Mouse (Mus musculus): ENCODE measurements around the gene Pde4c. TPM values are rescaled to one million over a fixed set of nuclear protein-coding genes. Genes with fewer than 3 reads are reported as not detected.

Pde4c gene
- total and polyA plus RNA-seq, 3 experiments = 0.65 to 3.0 TPM; not detected in 1

DNA sequence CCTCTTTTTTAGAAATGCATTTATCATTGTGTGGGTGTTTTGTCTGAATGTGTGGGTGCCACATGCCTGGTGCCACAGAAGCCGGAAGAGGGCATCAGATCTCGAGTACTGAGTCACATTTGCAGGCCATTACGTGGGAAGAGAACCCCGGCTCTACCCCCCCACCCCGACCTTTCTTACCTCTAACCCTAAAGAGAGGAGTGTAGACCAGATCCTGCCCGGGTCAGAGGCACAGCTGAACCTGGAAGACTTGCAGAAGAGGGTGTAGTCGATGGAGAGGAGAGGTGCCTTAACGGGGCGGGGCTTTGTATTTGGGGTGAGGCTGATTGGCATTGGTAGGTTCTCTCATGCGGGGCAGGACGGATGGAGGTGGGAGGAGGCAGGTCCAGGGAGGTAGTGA lies 21.3 kb downstream of the Pde4c start:
- Histone ChIP-seq H3K27ac (ENCODE audit: control insufficient read depth, low read depth, low read length) (no peak overlapping the region), H3K4me3 (ENCODE audit: control insufficient read depth in 1 of 2, insufficient read depth in 1 of 2, low read depth in 2 of 2, low read length in 2 of 2) (no peak overlapping the region), H3K79me2 (ENCODE audit: control insufficient read depth, insufficient read depth, low read length, poor library complexity) (no peaks in the 10 kb centered on the region), H3K9ac (ENCODE audit: control insufficient read depth, low read depth, low read length, poor library complexity, severe bottlenecking) (no peak overlapping the region), H3K27me3 (ENCODE audit: control insufficient read depth in 1 of 2, insufficient read depth in 2 of 2, low read length in 2 of 2) (peaks cover 0 to 1% of the 10 kb centered on the region in 2 experiments; a peak in 2 of 4 replicates), H3K36me3 (ENCODE audit: control insufficient read depth in 1 of 2, insufficient read depth in 2 of 2, low read length in 2 of 2) (no peaks in the 10 kb centered on the region), H3K4me1 (ENCODE audit: control insufficient read depth in 1 of 2, insufficient read depth in 2 of 2, low read length in 2 of 2) (no peaks in the 10 kb centered on the region), H3K9me3 (replicated peaks; ENCODE audit: insufficient read depth, low read length) (no peaks in the 10 kb centered on the region)
- TF ChIP-seq CTCF (IDR thresholded peaks at IDR 0.05 in 2 of 3, conservative IDR thresholded peaks at IDR 0.05 in 1 of 3; ENCODE audit: control insufficient read depth in 1 of 3, insufficient read depth in 1 of 3, low read depth in 2 of 3, low read length in 3 of 3, poor library complexity in 1 of 3, severe bottlenecking in 1 of 3) = no peak
- no peak for TF ChIP-seq MYC (IDR thresholded peaks at IDR 0.05; ENCODE audit: low read depth, low read length)
- no peak for TF ChIP-seq NELFE (IDR thresholded peaks at IDR 0.05; ENCODE audit: low read depth, low read length)
- no peak for TF ChIP-seq MEF2A (IDR thresholded peaks at IDR 0.05; ENCODE audit: extremely low read depth, insufficient replicate concordance, low read depth, low read length, poor library complexity, severe bottlenecking)
- TF ChIP-seq ZC3H11A (IDR thresholded peaks at IDR 0.05; ENCODE audit: low read depth, low read length) = no peak
- no peak for TF ChIP-seq MAX (IDR thresholded peaks at IDR 0.05; ENCODE audit: low read length)
- no peak for TF ChIP-seq SIN3A (IDR thresholded peaks at IDR 0.05; ENCODE audit: low read length)
- TF ChIP-seq USF2 (IDR thresholded peaks at IDR 0.05; ENCODE audit: borderline replicate concordance in 1 of 2, insufficient read depth in 1 of 2, low read depth in 1 of 2, low read length in 2 of 2) = no peak
- no peak for TF ChIP-seq EP300 (IDR thresholded peaks at IDR 0.05; ENCODE audit: low read depth in 1 of 2, low read length in 2 of 2)
- no peak for TF ChIP-seq KAT2A (conservative IDR thresholded peaks at IDR 0.05; ENCODE audit: low read depth, low read length)
- no peak for TF ChIP-seq UBTF (IDR thresholded peaks at IDR 0.05; ENCODE audit: borderline replicate concordance, insufficient read depth, low read depth, low read length)
- TF ChIP-seq USF1 (IDR thresholded peaks at IDR 0.05; ENCODE audit: low read depth, low read length) = no peak
- TF ChIP-seq BHLHE40 (IDR thresholded peaks at IDR 0.05; ENCODE audit: borderline replicate concordance, low read depth, low read length) = no peak
- no peak for TF ChIP-seq CHD1 (IDR thresholded peaks at IDR 0.05; ENCODE audit: low read depth, low read length)
- TF ChIP-seq POLR2A (IDR thresholded peaks at IDR 0.05; ENCODE audit: control insufficient read depth in 1 of 2, insufficient read depth in 1 of 2, low read depth in 1 of 2, low read length in 2 of 2, poor library complexity in 1 of 2) = no peak
- no peak for TF ChIP-seq RAD21 (IDR thresholded peaks at IDR 0.05; ENCODE audit: low read depth, low read length)
- TF ChIP-seq MAFK (IDR thresholded peaks at IDR 0.05; ENCODE audit: borderline replicate concordance, low read depth, low read length) = no peak
- no peak for DNase-seq (ENCODE audit: low read depth, low spot score)

DNA sequence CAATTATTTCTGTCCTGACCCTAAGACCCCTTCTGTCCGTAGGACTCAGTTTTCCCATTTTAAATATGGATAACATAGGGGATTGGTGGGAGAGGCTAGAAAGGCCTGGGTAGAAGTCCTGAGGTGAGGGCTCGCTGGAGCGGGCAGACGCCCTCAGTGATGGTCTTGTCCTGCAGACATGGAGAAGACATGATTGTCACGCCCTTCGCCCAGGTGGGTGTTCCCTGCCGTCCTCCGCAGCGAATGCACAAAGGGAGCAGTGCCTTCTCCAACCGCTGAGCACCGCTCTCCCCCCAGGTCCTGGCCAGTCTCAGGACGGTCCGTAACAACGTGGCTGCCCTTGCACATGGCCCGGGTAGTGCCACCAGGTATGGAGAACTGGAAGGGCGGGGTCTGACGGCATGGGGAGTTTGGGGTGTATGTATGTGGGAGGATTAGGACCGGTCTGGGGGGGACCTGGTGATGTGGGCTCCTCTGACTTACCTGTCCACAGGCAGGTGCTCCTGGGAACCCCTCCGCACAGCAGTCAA lies 22.2 kb downstream of the Pde4c start:
- no peak for DNase-seq (ENCODE audit: low read depth, low spot score)
- no peak for TF ChIP-seq ELF1 (IDR thresholded peaks at IDR 0.05; ENCODE audit: low read depth, low read length)
- no peak for TF ChIP-seq E2F4 (IDR thresholded peaks at IDR 0.05; ENCODE audit: borderline replicate concordance, low read depth, low read length)
- TF ChIP-seq RAD21 (IDR thresholded peaks at IDR 0.05; ENCODE audit: low read depth, low read length) = no peak
- TF ChIP-seq MAZ (IDR thresholded peaks at IDR 0.05; ENCODE audit: low read depth, low read length) = no peak
- no peak for TF ChIP-seq ZMIZ1 (IDR thresholded peaks at IDR 0.05; ENCODE audit: low read depth, low read length)
- TF ChIP-seq MYB (IDR thresholded peaks at IDR 0.05; ENCODE audit: low read depth, low read length) = no peak
- TF ChIP-seq GABPA (IDR thresholded peaks at IDR 0.05; ENCODE audit: low read depth, low read length) = no peak
- TF ChIP-seq UBTF (IDR thresholded peaks at IDR 0.05; ENCODE audit: borderline replicate concordance, insufficient read depth, low read depth, low read length) = no peak
- no peak for TF ChIP-seq EP300 (IDR thresholded peaks at IDR 0.05; ENCODE audit: low read depth in 1 of 2, low read length in 2 of 2)
- no peaks in the 10 kb centered on the region; a peak in 1 of 4 replicates for H3K27me3 ChIP-seq (ENCODE audit: control insufficient read depth in 1 of 2, insufficient read depth in 2 of 2, low read length in 2 of 2)
- H3K4me3 ChIP-seq (ENCODE audit: control insufficient read depth in 1 of 2, insufficient read depth in 1 of 2, low read depth in 2 of 2, low read length in 2 of 2) = no peak overlapping the region
- H3K36me3 ChIP-seq (ENCODE audit: control insufficient read depth in 1 of 2, insufficient read depth in 2 of 2, low read length in 2 of 2) = no peaks in the 10 kb centered on the region
- no peaks in the 10 kb centered on the region for H3K9me3 ChIP-seq (replicated peaks; ENCODE audit: insufficient read depth, low read length)
- H3K9ac ChIP-seq (ENCODE audit: control insufficient read depth, low read depth, low read length, poor library complexity, severe bottlenecking) = no peak overlapping the region
- H3K27ac ChIP-seq (ENCODE audit: control insufficient read depth, low read depth, low read length) = no peak overlapping the region
- no peaks in the 10 kb centered on the region for H3K4me1 ChIP-seq (ENCODE audit: control insufficient read depth in 1 of 2, insufficient read depth in 2 of 2, low read length in 2 of 2)
- no peaks in the 10 kb centered on the region for H3K79me2 ChIP-seq (ENCODE audit: control insufficient read depth, insufficient read depth, low read length, poor library complexity)
